Mouse (Mus musculus) embryonic fibroblast, embryonic 13.5 days (primary cell): Measurements from ENCODE around the gene Hexa.

ENCODE experiments used
- CTCF ChIP-seq: IDR thresholded peaks from 2 replicates; pipeline ENCODE4 v1.5.1; 2011; ENCODE audit warnings: mild to moderate bottlenecking, control low read depth, low read length, moderate library complexity, borderline replicate concordance; ENCODE audit not compliant: insufficient read depth
- POLR2A ChIP-seq: IDR thresholded peaks from 2 replicates; pipeline ENCODE4 v1.6.1; 2011; ENCODE audit warnings: low read depth, mild to moderate bottlenecking, control low read depth, low read length, moderate library complexity

DNA sequence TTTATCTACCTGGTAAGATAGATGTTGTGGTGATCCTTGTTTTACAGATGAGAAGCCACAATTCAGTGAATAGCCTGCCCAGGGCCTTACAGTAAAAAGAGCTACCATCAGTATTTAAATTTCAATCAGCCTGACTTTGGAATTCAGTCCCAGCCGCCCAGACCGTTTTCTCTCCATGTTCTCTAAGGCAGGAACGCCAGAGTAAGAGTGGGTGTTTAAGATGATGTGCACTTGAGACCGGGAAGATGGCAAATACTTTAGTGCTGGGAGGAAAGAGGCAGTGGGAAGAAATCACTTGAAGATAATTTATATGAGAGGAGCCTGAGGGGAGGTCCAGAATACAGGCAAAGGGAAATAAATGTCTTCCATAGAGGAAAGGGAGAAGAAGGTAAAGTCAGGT, 10.7 kb downstream of the Hexa start:
- TF ChIP-seq POLR2A (no peak), CTCF (no peak)
